Mouse (Mus musculus): ENCODE data around the gene Rps6ka2. TPM values are rescaled to one million over a fixed set of nuclear protein-coding genes. Genes with fewer than 3 reads are reported as not detected.

Gene Rps6ka2
- polyA plus RNA-seq, 1 experiment: 9.1 TPM

- 67% methylated on average over 7 of the region's 7 CpGs for WGBS
- TF ChIP-seq CTCF (IDR thresholded peaks at IDR 0.05; ENCODE audit: control insufficient read depth, insufficient read depth, low read length) (no peak), POLR2A (IDR thresholded peaks at IDR 0.05; ENCODE audit: borderline replicate concordance, control insufficient read depth, low read depth, low read length) (no peak)
- H3K4me1 ChIP-seq (ENCODE audit: control insufficient read depth, insufficient read depth, low read length): no peaks in the 10 kb centered on the region; the same call in none of the 2 replicates
- no peak overlapping the region for H3K4me3 ChIP-seq (replicated peaks; ENCODE audit: control insufficient read depth, low read depth, low read length)
- no peak overlapping the region for H3K27ac ChIP-seq (ENCODE audit: control insufficient read depth, insufficient read depth, low read depth, low read length, poor library complexity)
Observed at GRCm38 (mm10) chr17:7143885-7144518, 25.9 kb upstream of the Rps6ka2 start.

- TF ChIP-seq POLR2A (IDR thresholded peaks at IDR 0.05; ENCODE audit: borderline replicate concordance, control insufficient read depth, low read depth, low read length) (no peak), CTCF (IDR thresholded peaks at IDR 0.05; ENCODE audit: control insufficient read depth, insufficient read depth, low read length) (no peak)
- no peaks in the 10 kb centered on the region; the same call in none of the 2 replicates for H3K4me1 ChIP-seq (ENCODE audit: control insufficient read depth, insufficient read depth, low read length)
- H3K4me3 ChIP-seq (replicated peaks; ENCODE audit: control insufficient read depth, low read depth, low read length): no peak overlapping the region
- WGBS: 21% methylated on average over 9 of the region's 9 CpGs
- no peak overlapping the region for H3K27ac ChIP-seq (ENCODE audit: control insufficient read depth, insufficient read depth, low read depth, low read length, poor library complexity)
Observed at GRCm38 (mm10) chr17:7145373-7146058, 24.4 kb upstream of the Rps6ka2 start.

GRCm38 (mm10) chr17:7146479-7146878, 23.4 kb upstream of the Rps6ka2 start:
- WGBS: 45% methylated on average over 7 of the region's 7 CpGs
- no peak for TF ChIP-seq CTCF (IDR thresholded peaks at IDR 0.05; ENCODE audit: control insufficient read depth, insufficient read depth, low read length)
- TF ChIP-seq POLR2A (IDR thresholded peaks at IDR 0.05; ENCODE audit: borderline replicate concordance, control insufficient read depth, low read depth, low read length): no peak
- H3K27ac ChIP-seq (ENCODE audit: control insufficient read depth, insufficient read depth, low read depth, low read length, poor library complexity): no peak overlapping the region
- H3K4me1 ChIP-seq (ENCODE audit: control insufficient read depth, insufficient read depth, low read length): no peaks in the 10 kb centered on the region; the same call in none of the 2 replicates
- no peak overlapping the region for H3K4me3 ChIP-seq (replicated peaks; ENCODE audit: control insufficient read depth, low read depth, low read length)

- H3K4me1 ChIP-seq (ENCODE audit: control insufficient read depth, insufficient read depth, low read length): no peaks in the 10 kb centered on the region; the same call in none of the 2 replicates
- no peak overlapping the region for H3K4me3 ChIP-seq (replicated peaks; ENCODE audit: control insufficient read depth, low read depth, low read length)
- TF ChIP-seq CTCF (IDR thresholded peaks at IDR 0.05; ENCODE audit: control insufficient read depth, insufficient read depth, low read length): no peak
- no peak for TF ChIP-seq POLR2A (IDR thresholded peaks at IDR 0.05; ENCODE audit: borderline replicate concordance, control insufficient read depth, low read depth, low read length)
- H3K27ac ChIP-seq (ENCODE audit: control insufficient read depth, insufficient read depth, low read depth, low read length, poor library complexity): no peak overlapping the region
- 64% methylated on average over 12 of the region's 12 CpGs for WGBS
Observed at GRCm38 (mm10) chr17:7147920-7148321, 22.0 kb upstream of the Rps6ka2 start.

- Histone ChIP-seq H3K27ac (ENCODE audit: control insufficient read depth, insufficient read depth, low read depth, low read length, poor library complexity) (no peak overlapping the region), H3K4me3 (replicated peaks; ENCODE audit: control insufficient read depth, low read depth, low read length) (no peak overlapping the region), H3K4me1 (ENCODE audit: control insufficient read depth, insufficient read depth, low read length) (peaks cover 1% of the 10 kb centered on the region)
- no peak for TF ChIP-seq CTCF (IDR thresholded peaks at IDR 0.05; ENCODE audit: control insufficient read depth, insufficient read depth, low read length)
- TF ChIP-seq POLR2A (IDR thresholded peaks at IDR 0.05; ENCODE audit: borderline replicate concordance, control insufficient read depth, low read depth, low read length): no peak
- 81% methylated on average over 11 of the region's 11 CpGs for WGBS
Observed at GRCm38 (mm10) chr17:7149328-7150195, 20.4 kb upstream of the Rps6ka2 start.

GRCm38 (mm10) chr17:7151446-7152100, 18.3 kb upstream of the Rps6ka2 start:
- H3K4me1 ChIP-seq (ENCODE audit: control insufficient read depth, insufficient read depth, low read length): peaks cover 1% of the 10 kb centered on the region; the same call in 1 of the 2 replicates
- 76% methylated on average over 6 of the region's 6 CpGs for WGBS
- TF ChIP-seq POLR2A (IDR thresholded peaks at IDR 0.05; ENCODE audit: borderline replicate concordance, control insufficient read depth, low read depth, low read length) (no peak), CTCF (IDR thresholded peaks at IDR 0.05; ENCODE audit: control insufficient read depth, insufficient read depth, low read length) (no peak)
- no peak overlapping the region for H3K4me3 ChIP-seq (replicated peaks; ENCODE audit: control insufficient read depth, low read depth, low read length)
- H3K27ac ChIP-seq (ENCODE audit: control insufficient read depth, insufficient read depth, low read depth, low read length, poor library complexity): no peak overlapping the region

- no peak for TF ChIP-seq CTCF (IDR thresholded peaks at IDR 0.05; ENCODE audit: control insufficient read depth, insufficient read depth, low read length)
- TF ChIP-seq POLR2A (IDR thresholded peaks at IDR 0.05; ENCODE audit: borderline replicate concordance, control insufficient read depth, low read depth, low read length): no peak
- no peak overlapping the region for H3K4me3 ChIP-seq (replicated peaks; ENCODE audit: control insufficient read depth, low read depth, low read length)
- peaks cover 1% of the 10 kb centered on the region; the same call in 1 of the 2 replicates for H3K4me1 ChIP-seq (ENCODE audit: control insufficient read depth, insufficient read depth, low read length)
- 87% methylated on average over 7 of the region's 7 CpGs for WGBS
- no peak overlapping the region for H3K27ac ChIP-seq (ENCODE audit: control insufficient read depth, insufficient read depth, low read depth, low read length, poor library complexity)
Observed at GRCm38 (mm10) chr17:7152662-7153061, 17.3 kb upstream of the Rps6ka2 start.
